Mouse (Mus musculus) CD4-positive, CD25-positive, alpha-beta regulatory T cell, adult 2 months (primary cell): Measurements from ENCODE around the gene Abca1.

Experiments used
- DNase-seq: peaks from one replicate; pipeline ENCODE4 v3.0.0-alpha.2; 2012; ENCODE audit warnings: low read depth, low spot score

The Abca1 gene

GRCm38 (mm10) chr4:53149644-53150043 is 10.1 kb downstream of the Abca1 start:
- DNase-seq: no peak

DNA sequence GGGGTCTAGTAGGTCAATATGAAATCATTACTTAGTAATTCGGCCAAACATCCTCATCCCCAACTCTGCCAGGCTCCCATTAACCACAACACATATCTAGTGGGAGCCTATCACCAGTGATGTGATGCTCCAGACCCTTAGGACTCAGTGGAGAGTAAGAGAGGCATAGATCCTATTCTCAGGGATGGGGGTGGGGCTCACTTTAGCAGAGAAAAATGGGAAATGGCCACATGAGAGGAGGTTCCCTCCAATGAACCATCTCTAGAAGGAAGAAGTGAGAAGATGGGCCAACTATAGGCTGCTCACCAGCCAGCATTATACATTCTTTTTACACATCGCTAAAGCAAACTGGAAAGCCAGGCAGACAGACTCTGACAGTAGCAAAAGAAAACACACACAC is 10.9 kb downstream of the Abca1 start:
- DNase-seq: no peak

DNA sequence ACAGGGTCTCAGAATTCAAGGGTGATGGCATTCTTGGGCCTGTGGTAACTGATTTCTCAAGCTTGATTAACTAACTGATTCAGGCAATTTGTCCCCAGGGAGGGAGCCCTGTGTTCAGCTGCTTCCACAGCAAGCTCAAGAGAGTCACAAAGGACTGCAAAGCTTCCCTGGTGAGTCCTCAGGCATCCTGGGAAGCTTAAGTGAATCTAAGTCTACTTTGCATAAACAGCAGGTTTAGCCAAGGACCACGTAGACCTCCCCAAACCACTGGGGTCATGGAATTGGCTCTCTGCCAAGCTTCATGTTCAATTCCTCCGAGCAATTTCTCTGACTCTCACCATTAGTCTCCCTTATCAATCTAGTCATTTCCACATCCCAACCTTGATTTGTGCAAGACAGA is 12.2 kb downstream of the Abca1 start:
- no peak for DNase-seq

DNA sequence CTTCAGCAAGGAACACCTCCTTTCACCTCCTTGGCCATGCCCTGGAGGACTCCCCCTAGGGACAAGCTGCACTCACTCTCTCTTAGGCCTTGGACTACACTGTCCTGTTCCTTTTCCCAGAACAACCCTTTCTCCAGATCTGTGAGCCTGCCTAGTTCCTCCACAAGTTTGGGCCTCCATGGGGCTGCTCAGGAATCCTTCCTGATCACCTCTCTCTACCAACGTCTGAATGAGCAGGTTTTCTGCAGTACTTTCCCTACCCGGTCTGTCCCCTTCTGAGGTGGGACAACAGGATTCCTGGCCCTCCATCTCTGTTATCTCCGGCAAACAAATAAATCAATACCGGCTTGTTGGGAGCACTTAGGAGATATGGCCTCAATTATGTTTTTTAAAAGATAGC is 12.6 kb downstream of the Abca1 start:
- DNase-seq: no peak

GRCm38 (mm10) chr4:53146227-53146949 is 13.3 kb downstream of the Abca1 start:
- no peak for DNase-seq

DNA sequence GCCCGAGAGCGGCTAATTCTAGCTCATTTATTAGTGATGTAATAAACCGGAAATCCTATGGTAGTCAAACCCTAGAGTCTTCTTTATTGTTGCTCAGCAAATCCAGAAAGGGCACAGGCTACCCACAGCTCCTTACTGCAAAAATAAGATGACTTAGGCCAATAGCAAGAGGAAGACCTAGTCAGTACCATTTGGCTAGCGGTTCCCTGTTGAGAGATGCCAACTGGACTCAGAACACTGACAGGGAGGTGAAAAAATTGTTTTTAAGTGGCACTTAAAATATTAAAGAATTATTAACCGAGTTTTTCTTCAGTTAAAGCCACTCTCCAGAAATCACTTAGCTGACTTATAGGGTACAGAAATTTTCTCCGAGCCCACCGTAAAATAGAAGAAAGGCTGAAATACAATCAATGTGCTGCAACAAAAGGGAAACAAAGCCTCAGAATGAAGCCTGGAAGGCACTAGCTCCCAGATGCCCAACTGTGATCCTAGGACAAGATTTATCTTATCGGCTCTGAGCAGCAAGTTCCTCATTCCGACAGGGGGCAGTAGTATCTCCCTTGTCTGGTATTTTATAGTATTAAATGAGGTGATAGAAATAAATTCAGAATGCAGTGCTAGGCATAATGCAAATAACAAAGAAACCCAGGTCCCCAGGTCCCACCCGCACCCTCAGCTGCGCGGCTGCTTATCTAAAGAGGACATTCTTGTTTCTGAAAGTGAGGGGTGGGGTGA is 14.1 kb downstream of the Abca1 start:
- DNase-seq: no peak

DNA sequence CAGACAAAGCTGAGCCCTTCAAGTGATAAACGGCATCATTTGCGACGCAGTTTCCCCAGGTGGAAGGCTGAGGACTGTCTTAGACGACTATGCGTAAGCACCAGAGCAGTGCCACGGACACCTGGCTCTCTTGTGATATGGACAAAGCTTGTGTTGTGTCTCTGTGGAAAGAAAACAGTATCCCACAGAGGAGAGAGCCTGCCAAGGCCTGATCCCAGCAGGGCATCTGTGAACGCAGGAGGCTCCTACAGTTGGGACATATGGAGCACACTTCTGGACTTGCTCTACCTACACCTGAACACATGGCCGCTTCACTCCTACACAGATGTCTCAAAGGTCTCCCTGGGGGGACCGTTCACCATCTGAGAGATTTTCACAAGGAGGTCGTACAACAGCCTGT is 15.1 kb downstream of the Abca1 start:
- DNase-seq: no peak

DNA sequence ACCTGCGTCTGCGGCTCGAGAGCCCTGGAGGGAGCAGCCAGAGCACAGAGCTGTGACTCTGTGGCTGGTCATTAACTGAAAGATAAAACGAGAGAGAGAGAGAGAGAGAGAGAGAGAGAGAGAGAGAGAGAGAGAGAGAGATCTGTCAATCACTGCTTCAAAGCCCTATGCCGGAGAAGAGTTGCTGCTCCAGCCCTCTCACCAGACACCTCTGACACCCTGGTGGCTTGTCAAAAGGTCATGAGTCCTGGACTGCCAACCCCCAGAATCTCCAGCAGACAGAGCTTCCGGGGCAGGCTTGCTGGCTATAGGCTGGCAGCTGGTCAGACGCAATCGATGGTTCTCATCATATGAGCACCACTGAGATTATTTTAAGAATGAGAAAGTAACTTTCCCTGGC is 15.7 kb downstream of the Abca1 start:
- no peak for DNase-seq

- no peak for DNase-seq
Measured at GRCm38 (mm10) chr4:53140678-53141077, 19.0 kb downstream of the Abca1 start.

DNA sequence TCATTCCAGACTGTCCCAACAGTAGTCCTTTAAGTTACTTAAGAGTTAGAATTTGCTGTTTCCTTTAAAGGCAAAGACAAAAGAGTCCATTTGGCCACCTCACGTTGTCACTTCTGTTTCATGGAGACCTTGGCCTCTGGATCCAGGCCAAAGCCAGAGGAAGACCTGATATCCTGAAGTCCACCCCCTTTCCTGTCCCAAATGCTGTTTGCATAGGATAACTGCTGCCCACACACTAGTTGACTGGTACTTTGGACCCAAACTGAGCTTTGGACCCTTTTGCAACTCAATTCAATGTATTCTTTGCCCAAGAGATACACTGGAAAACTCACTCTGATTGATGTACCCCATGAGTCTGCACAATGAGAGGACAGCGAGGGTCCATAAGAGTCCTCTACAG is 20.2 kb downstream of the Abca1 start:
- no peak for DNase-seq

DNA sequence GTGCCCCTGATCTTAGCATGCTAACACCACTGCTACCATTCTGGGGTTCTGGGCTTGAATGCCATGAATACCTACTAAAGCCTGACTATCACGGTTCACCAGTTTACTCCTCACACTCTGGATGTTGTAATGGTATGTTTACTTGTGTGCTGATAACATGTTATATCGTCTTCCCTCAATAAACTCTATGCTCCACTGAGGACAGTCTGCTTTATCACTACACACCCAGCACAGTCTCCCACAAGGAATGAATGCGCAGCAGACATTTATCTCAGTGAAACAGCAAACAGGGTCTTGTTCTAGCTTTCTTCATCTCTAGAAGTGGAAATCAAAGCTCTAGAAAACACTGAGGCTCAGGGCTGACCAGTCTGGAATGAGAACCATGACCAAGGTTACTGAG is 20.7 kb downstream of the Abca1 start:
- DNase-seq: no peak

DNA sequence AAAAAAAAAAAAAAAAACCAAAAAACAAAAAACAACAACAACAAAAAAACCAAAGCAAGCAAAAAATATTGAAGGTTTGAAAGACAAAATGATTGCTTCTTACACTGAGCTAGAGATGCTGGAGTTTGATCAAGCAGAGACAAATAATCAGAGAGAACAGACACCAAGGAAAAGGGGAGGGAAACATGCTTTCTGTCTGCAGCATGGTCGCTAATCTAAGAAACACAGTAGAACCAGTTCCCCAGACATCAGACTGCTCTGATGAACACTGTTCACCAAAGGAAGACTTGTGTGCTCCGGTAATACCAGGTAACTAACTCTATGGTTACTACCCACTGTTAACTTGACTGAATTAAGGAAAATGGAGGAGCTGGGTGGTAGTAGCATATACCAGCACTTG is 22.6 kb downstream of the Abca1 start:
- DNase-seq: no peak

- no peak for DNase-seq
Measured at GRCm38 (mm10) chr4:53134816-53135215, 24.9 kb downstream of the Abca1 start.

GRCm38 (mm10) chr4:53133995-53134394 is 25.7 kb downstream of the Abca1 start:
- DNase-seq: no peak

DNA sequence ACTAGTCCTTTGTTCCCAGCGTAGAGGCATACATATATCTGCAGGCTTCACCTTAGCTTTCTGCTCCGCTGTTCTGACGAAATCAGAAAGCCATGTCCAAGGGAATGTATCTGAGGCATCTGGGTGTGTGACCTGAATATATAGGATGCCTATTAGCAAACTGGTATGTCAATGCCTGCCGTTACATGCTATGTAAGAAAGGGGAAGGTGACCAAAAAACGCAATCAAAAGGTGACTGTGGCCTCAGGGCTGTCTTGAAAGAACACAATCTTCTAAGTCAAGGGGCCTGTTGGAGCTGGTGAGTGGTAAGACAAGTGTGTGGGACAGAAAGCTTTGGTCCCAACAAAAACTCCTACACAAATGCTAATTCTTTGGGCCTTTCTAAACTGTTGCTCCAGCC is 28.2 kb downstream of the Abca1 start:
- no peak for DNase-seq

GRCm38 (mm10) chr4:53130622-53131517 is 28.8 kb downstream of the Abca1 start:
- no peak for DNase-seq

DNA sequence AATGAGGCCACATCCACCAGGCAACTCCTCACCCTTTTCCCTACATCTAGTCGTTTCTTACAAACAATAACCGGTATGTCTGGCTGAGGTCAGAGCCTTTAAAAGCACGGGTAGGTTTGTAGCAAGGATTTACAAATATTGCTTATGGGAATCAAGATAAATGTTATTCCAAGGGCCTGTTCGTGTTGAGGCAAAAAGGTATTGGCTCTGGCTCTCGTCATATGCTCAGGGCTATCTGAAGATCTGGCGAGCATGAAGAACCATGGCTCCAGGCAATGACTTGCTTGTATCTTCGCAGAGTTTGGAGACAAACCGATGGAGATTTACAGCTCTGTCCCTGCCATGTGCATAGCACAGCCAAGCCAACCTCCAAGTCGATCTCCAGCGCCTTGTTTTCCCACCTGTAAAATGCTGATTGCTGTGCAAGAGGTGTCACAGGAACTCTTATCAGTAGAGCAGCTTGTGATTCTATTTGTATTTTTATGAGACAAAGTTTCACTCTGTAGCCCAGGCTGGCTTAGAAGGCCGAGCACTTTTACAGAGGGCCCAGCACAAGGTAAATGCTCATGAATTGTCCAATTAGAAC is 29.9 kb downstream of the Abca1 start:
- no peak for DNase-seq

- DNase-seq: no peak
Measured at GRCm38 (mm10) chr4:53127266-53127665, 32.4 kb downstream of the Abca1 start.

- no peak for DNase-seq
Measured at GRCm38 (mm10) chr4:53126794-53127193, 32.9 kb downstream of the Abca1 start.

- no peak for DNase-seq
Measured at GRCm38 (mm10) chr4:53124837-53125490, 34.7 kb downstream of the Abca1 start.

- DNase-seq: no peak
Measured at GRCm38 (mm10) chr4:53122310-53122709, 37.4 kb downstream of the Abca1 start.
